16 mouse cellular contexts compared by ENCODE assay signal in genomic region chr4:95487323-95487722, GRCm38 (mm10).
DNase-seq lines count a peak whose midpoint lies in the region; ATAC-seq and TF ChIP-seq lines count a peak whose summit lies in the region.
"Had no signal": no experiment of that assay in that cellular context is flagged by ENCODE, and none has a peak within 500 bp of the region (broad histone marks: within the 10 kb centered on the region; RNA-seq: fewer than 3 reads in every experiment).

No protein-coding gene starts in this region.

- DNase-seq in heart, adult 11 months: peak; percentile 88
- no peak for DNase-seq in heart, adult 2 months
- DNase-seq in liver, adult 2 months (ENCODE audit: extremely low read depth, low read depth, low spot score): peak; percentile 51
- DNase-seq in liver: no peak
- peak; percentile 16 for DNase-seq in adrenal gland, postnatal 10 days
- no peak for DNase-seq in layer of hippocampus, postnatal 14 days (ENCODE audit: low spot score in 2 of 2)
- DNase-seq in layer of hippocampus, adult 8-10 months (ENCODE audit: low spot score in 2 of 2): no peak
- DNase-seq: cerebellum, adult 9-10 months; gastrocnemius, postnatal 36 days; liver, embryonic 13.5 days; thymus, adult 2 months had no signal

- TF ChIP-seq POLR2A in heart, adult 2 months (IDR thresholded peaks at IDR 0.05; ENCODE audit: insufficient read depth, low read depth, low read length): no peak
- TF ChIP-seq POLR2A in liver, adult 2 months (IDR thresholded peaks at IDR 0.05; ENCODE audit: extremely low read depth, insufficient read depth, low read length): no peak

- no peak for ATAC-seq in liver, embryonic 16.5 days (ENCODE audit: low read depth)
- ATAC-seq: forebrain, embryonic 14.5 days had no signal

- no peak overlapping the region for H3K4me2 ChIP-seq in liver, embryonic 16.5 days (ENCODE audit: low read depth, low read length)
- H3K4me2 ChIP-seq: embryonic facial prominence, embryonic 13.5 days; liver, embryonic 13.5 days had no signal

- no peak for TF ChIP-seq CTCF in heart, adult 2 months (IDR thresholded peaks at IDR 0.05)
- no peak for TF ChIP-seq CTCF in liver, adult 2 months (IDR thresholded peaks at IDR 0.05; ENCODE audit: low read depth, low read length)

- H3K36me3 ChIP-seq in heart, adult 2 months (ENCODE audit: control insufficient read depth, insufficient read depth, low read length): no peaks in the 10 kb centered on the region
- H3K36me3 ChIP-seq in liver, adult 2 months (ENCODE audit: control insufficient read depth, insufficient read depth, low read length): no peaks in the 10 kb centered on the region
- H3K36me3 ChIP-seq in liver, embryonic 16.5 days (ENCODE audit: control insufficient read depth, insufficient read depth): no peaks in the 10 kb centered on the region
- H3K36me3 ChIP-seq: embryonic facial prominence, embryonic 13.5 days; liver, embryonic 13.5 days; midbrain, embryonic 10.5 days had no signal

- 54% methylated on average over 7 of the region's 7 CpGs for WGBS in heart, adult 2 months
- WGBS in liver, adult 2 months: 20% methylated on average over 7 of the region's 7 CpGs
- 44% methylated on average over 7 of the region's 7 CpGs for WGBS in liver, embryonic 16.5 days (ENCODE audit: insufficient replicate concordance)

- peaks cover 8% of the 10 kb centered on the region for H3K4me1 ChIP-seq in heart, adult 2 months (ENCODE audit: control insufficient read depth, insufficient read depth, low read length)
- H3K4me1 ChIP-seq in liver, adult 2 months (ENCODE audit: control insufficient read depth, insufficient read depth, low read length): peaks cover 17% of the 10 kb centered on the region; the same call in 1 of the 2 replicates
- no peaks in the 10 kb centered on the region for H3K4me1 ChIP-seq in liver, embryonic 16.5 days (ENCODE audit: control insufficient read depth, low read depth, low read length)
- H3K4me1 ChIP-seq: midbrain, embryonic 10.5 days had no signal

- H3K9me3 ChIP-seq in liver, embryonic 16.5 days (replicated peaks; ENCODE audit: control insufficient read depth, low read length): no peaks in the 10 kb centered on the region
- H3K9me3 ChIP-seq: embryonic facial prominence, embryonic 13.5 days; liver, embryonic 13.5 days; midbrain, embryonic 10.5 days had no signal

- no peak overlapping the region for H3K4me3 ChIP-seq in heart, adult 2 months
- no peak overlapping the region for H3K4me3 ChIP-seq in liver, adult 2 months (ENCODE audit: insufficient read depth, low read depth, low read length)
- H3K4me3 ChIP-seq in liver, embryonic 16.5 days (ENCODE audit: low read depth, low read length): no peak overlapping the region
- H3K4me3 ChIP-seq: embryonic facial prominence, embryonic 13.5 days; layer of hippocampus, adult 2 months; liver, embryonic 13.5 days; midbrain, embryonic 10.5 days had no signal

- TF ChIP-seq EP300 in heart, adult 2 months (IDR thresholded peaks at IDR 0.05; ENCODE audit: insufficient read depth, low read depth, low read length): no peak

- no peak overlapping the region for H3K9ac ChIP-seq in heart, adult 2 months (ENCODE audit: low read depth, low read length)
- no peak overlapping the region for H3K9ac ChIP-seq in liver, adult 2 months (ENCODE audit: low read depth, low read length)
- no peak overlapping the region for H3K9ac ChIP-seq in liver, embryonic 16.5 days (ENCODE audit: low read depth, low read length)
- H3K9ac ChIP-seq: embryonic facial prominence, embryonic 13.5 days; liver, embryonic 13.5 days had no signal

- intact Hi-C loops in heart, adult 2 months (cut with DNase I): loop anchor here (5.0 kb wide), 1 partner anchor 70 kb away; the partner anchor contains the start of gene Fggy

- H3K27me3 ChIP-seq in heart, adult 2 months (ENCODE audit: control insufficient read depth, insufficient read depth, low read length): no peaks in the 10 kb centered on the region
- H3K27me3 ChIP-seq in liver, adult 2 months (ENCODE audit: control insufficient read depth, insufficient read depth, low read length): no peaks in the 10 kb centered on the region
- no peaks in the 10 kb centered on the region for H3K27me3 ChIP-seq in liver, embryonic 16.5 days (ENCODE audit: control insufficient read depth, insufficient read depth, low read depth, low read length)
- H3K27me3 ChIP-seq: embryonic facial prominence, embryonic 13.5 days; liver, embryonic 13.5 days had no signal

- H3K79me2 ChIP-seq in heart, adult 2 months (replicated peaks; ENCODE audit: control insufficient read depth, insufficient read depth, low read length): no peaks in the 10 kb centered on the region
- no peaks in the 10 kb centered on the region for H3K79me2 ChIP-seq in liver, adult 2 months (ENCODE audit: control insufficient read depth, insufficient read depth, low read length)

- no peak overlapping the region for H3K27ac ChIP-seq in heart, adult 2 months
- no peak overlapping the region for H3K27ac ChIP-seq in liver, adult 2 months (replicated peaks; ENCODE audit: insufficient read depth, low read depth, low read length)
- peak overlapping the region; percentile 66 for H3K27ac ChIP-seq in liver, embryonic 16.5 days (ENCODE audit: low read length)
- H3K27ac ChIP-seq: embryonic facial prominence, embryonic 13.5 days; layer of hippocampus, adult 2 months; liver, embryonic 13.5 days; midbrain, embryonic 10.5 days had no signal

Comparison
In these comparisons a context has a peak if more than half of its experiments do, and no peak if none do; other contexts are left out.
1. DNase-seq: peak in heart, adult 11 months (single experiment), liver, adult 2 months (single experiment) and adrenal gland, postnatal 10 days (single experiment); none in heart, adult 2 months (0 of 2), liver (single experiment), layer of hippocampus, postnatal 14 days (0 of 2) and layer of hippocampus, adult 8-10 months (0 of 2).